Comparison of ENCODE assay signal across 21 mouse cellular contexts in genomic region chr3:84686799-84687487, GRCm38 (mm10). TPM values are rescaled to one million over a fixed set of nuclear protein-coding genes. Genes with fewer than 3 reads are reported as not detected.
A peak's percentile ranks its signal among the peaks of the same experiment; 100 is the strongest.
DNase-seq lines count a peak whose midpoint lies in the region; ATAC-seq and TF ChIP-seq lines count a peak whose summit lies in the region.
"Had no signal": no experiment of that assay in that cellular context is flagged by ENCODE, and none has a peak within 500 bp of the region (broad histone marks: within the 10 kb centered on the region; RNA-seq: fewer than 3 reads in every experiment).

No protein-coding gene starts in this region.

- TF ChIP-seq CTCF in hindbrain, postnatal 0 days (IDR thresholded peaks at IDR 0.05; ENCODE audit: low read depth), result no peak
- no peak for TF ChIP-seq CTCF in spleen, adult 2 months (IDR thresholded peaks at IDR 0.05; ENCODE audit: extremely low read depth, insufficient read depth, insufficient read length, insufficient replicate concordance)

- H3K4me3 ChIP-seq in hindbrain, postnatal 0 days (ENCODE audit: low read length), result no peak overlapping the region
- no peak overlapping the region for H3K4me3 ChIP-seq in hindbrain, embryonic 14.5 days (replicated peaks; ENCODE audit: low read length)
- no peak overlapping the region for H3K4me3 ChIP-seq in spleen, adult 2 months (ENCODE audit: extremely low read depth, insufficient read depth, insufficient read length)
- no peak overlapping the region for H3K4me3 ChIP-seq in embryonic facial prominence, embryonic 10.5 days
- H3K4me3 ChIP-seq: erythroblast, embryonic 14.5 days; heart, embryonic 10.5 days; liver, embryonic 15.5 days had no signal

- ATAC-seq in hindbrain, postnatal 0 days, result 0 out of 2 replicates have a peak, but pooled peaks have one; percentile 39
- no peak for ATAC-seq in hindbrain, embryonic 14.5 days (ENCODE audit: low FRiP score)

- H3K27me3 ChIP-seq in hindbrain, postnatal 0 days (ENCODE audit: insufficient read depth, low read length), result no peaks in the 10 kb centered on the region
- no peaks in the 10 kb centered on the region for H3K27me3 ChIP-seq in hindbrain, embryonic 14.5 days (ENCODE audit: control insufficient read depth, insufficient read depth, low read length)
- no peaks in the 10 kb centered on the region for H3K27me3 ChIP-seq in spleen, adult 2 months (ENCODE audit: control insufficient read depth, insufficient read depth, low read length)
- 0 out of 2 replicates have a peak, but pooled peaks cover 2% of the 10 kb centered on the region for H3K27me3 ChIP-seq in embryonic facial prominence, embryonic 10.5 days (replicated peaks; ENCODE audit: low read depth, poor library complexity, severe bottlenecking)
- H3K27me3 ChIP-seq: liver, embryonic 15.5 days had no signal

- no peak overlapping the region for H3K4me2 ChIP-seq in hindbrain, postnatal 0 days (ENCODE audit: low read depth, low read length)
- no peak overlapping the region for H3K4me2 ChIP-seq in hindbrain, embryonic 14.5 days (replicated peaks)
- H3K4me2 ChIP-seq: liver, embryonic 15.5 days had no signal

- no peaks in the 10 kb centered on the region for H3K36me3 ChIP-seq in hindbrain, postnatal 0 days (ENCODE audit: insufficient read depth, low read length)
- H3K36me3 ChIP-seq in hindbrain, embryonic 14.5 days (replicated peaks; ENCODE audit: control insufficient read depth, insufficient read depth), result no peaks in the 10 kb centered on the region
- peaks cover 6% of the 10 kb centered on the region; the same call in 1 of the 2 replicates for H3K36me3 ChIP-seq in spleen, adult 2 months (ENCODE audit: control insufficient read depth, insufficient read depth, low read length)
- no peaks in the 10 kb centered on the region for H3K36me3 ChIP-seq in embryonic facial prominence, embryonic 10.5 days (replicated peaks)
- H3K36me3 ChIP-seq: heart, embryonic 10.5 days; liver, embryonic 15.5 days had no signal

- no peak for TF ChIP-seq POLR2A in spleen, adult 2 months (IDR thresholded peaks at IDR 0.05; ENCODE audit: low read depth, low read length)

- no peaks in the 10 kb centered on the region for H3K4me1 ChIP-seq in hindbrain, postnatal 0 days (ENCODE audit: insufficient read depth, low read length)
- H3K4me1 ChIP-seq in hindbrain, embryonic 14.5 days (replicated peaks; ENCODE audit: control insufficient read depth, insufficient read depth, low read length), result no peaks in the 10 kb centered on the region
- H3K4me1 ChIP-seq in spleen, adult 2 months (ENCODE audit: control insufficient read depth, insufficient read depth, insufficient read length), result peaks cover 23% of the 10 kb centered on the region
- peaks cover 12% of the 10 kb centered on the region for H3K4me1 ChIP-seq in embryonic facial prominence, embryonic 10.5 days
- H3K4me1 ChIP-seq: liver, embryonic 15.5 days had no signal

- H3K9ac ChIP-seq in hindbrain, postnatal 0 days (replicated peaks; ENCODE audit: low read length), result no peak overlapping the region
- no peak overlapping the region for H3K9ac ChIP-seq in hindbrain, embryonic 14.5 days
- H3K9ac ChIP-seq: liver, embryonic 15.5 days had no signal

- 62% methylated on average over 7 of the region's 7 CpGs for WGBS in hindbrain, postnatal 0 days
- 73% methylated on average over 7 of the region's 7 CpGs for WGBS in hindbrain, embryonic 14.5 days
- WGBS in spleen, adult 2 months, result 60% methylated on average over 7 of the region's 7 CpGs
- WGBS in embryonic facial prominence, embryonic 10.5 days, result 66% methylated on average over 7 of the region's 7 CpGs

- intact Hi-C loops in left cerebral cortex, postnatal 4 days (cut with DNase I), result no loop called here

- H3K27ac ChIP-seq in hindbrain, postnatal 0 days, result no peak overlapping the region
- no peak overlapping the region for H3K27ac ChIP-seq in hindbrain, embryonic 14.5 days
- 0 out of 2 replicates have a peak overlapping the region, but pooled peaks have one; percentile 21 for H3K27ac ChIP-seq in spleen, adult 2 months (ENCODE audit: insufficient read depth, low read length)
- H3K27ac ChIP-seq in embryonic facial prominence, embryonic 10.5 days (replicated peaks), result no peak overlapping the region
- H3K27ac ChIP-seq: heart, embryonic 10.5 days; liver, embryonic 15.5 days; stomach, postnatal 0 days had no signal

- no peak for DNase-seq in hindbrain, postnatal 0 days (ENCODE audit: low spot score)
- DNase-seq in hindbrain, embryonic 14.5 days (ENCODE audit: low spot score), result no peak
- DNase-seq in spleen, adult 2 months (ENCODE audit: low read depth in 1 of 2, low spot score in 2 of 2), result no peak
- no peak for DNase-seq in spleen, postnatal 14 days (ENCODE audit: low spot score in 2 of 2)
- DNase-seq in embryonic facial prominence, embryonic 10.5 days (ENCODE audit: low spot score), result peak; percentile 21
- no peak for DNase-seq in left cerebral cortex, postnatal 4 days
- DNase-seq in adrenal gland, adult 8-10 months, result no peak
- DNase-seq: cerebellum, adult 9-10 months; gastrocnemius, postnatal 10 days; heart, postnatal 14 days; kidney, adult 11 months; kidney, postnatal 4 days; layer of hippocampus, postnatal 36 days; lung, postnatal 4 days; right cerebral cortex, adult 18-20 months; spleen, adult 18-20 months; thymus, postnatal 25 days had no signal

- H3K9me3 ChIP-seq in hindbrain, postnatal 0 days (ENCODE audit: low read length), result no peaks in the 10 kb centered on the region
- H3K9me3 ChIP-seq in hindbrain, embryonic 14.5 days (ENCODE audit: control insufficient read depth, low read length), result no peaks in the 10 kb centered on the region
- no peaks in the 10 kb centered on the region for H3K9me3 ChIP-seq in embryonic facial prominence, embryonic 10.5 days
- H3K9me3 ChIP-seq: heart, embryonic 10.5 days; liver, embryonic 15.5 days had no signal

RNA-seq across cellular contexts. Expression of gene Tmem154, which starts 21.0 kb away (rescaled TPM):
- total RNA-seq in hindbrain, postnatal 0 days (2014; rRNA removed), result 0.37 and 0.90 TPM in 2 replicates
- 0.89 and 1.00 TPM in 2 replicates for polyA plus RNA-seq in hindbrain, postnatal 0 days (2015; fragmentation: Nextera tagmentation; extraction: Ambion mirVana)
- 1.4 and 2.0 TPM in 2 replicates for polyA plus RNA-seq in hindbrain, embryonic 14.5 days (2014; fragmentation: Nextera tagmentation; extraction: Ambion mirVana)
- polyA plus RNA-seq in spleen, adult 2 months (2012; rRNA removed), result 9.8 and 11.6 TPM in 2 replicates
- 0.14 and 0.42 TPM in 2 replicates for polyA plus RNA-seq in embryonic facial prominence, embryonic 10.5 days (2016; fragmentation: Nextera tagmentation; extraction: Ambion mirVana)
- 1 to 10 TPM; 1.4 to 1.7 TPM for total RNA-seq in left cerebral cortex, postnatal 4 days (2021)
- total RNA-seq in adrenal gland, adult 8-10 months (2022), result 1 to 10 TPM; 2.2 to 3.8 (median 2.9) TPM
